Mouse (Mus musculus): ENCODE measurements at regions not wholly inside any gene's neighbourhood (a gene's known extent, or its start where the extent isn't known, plus 50 kb on each side); places are given as distances from the start of the nearest gene placed in this dataset.

DNA sequence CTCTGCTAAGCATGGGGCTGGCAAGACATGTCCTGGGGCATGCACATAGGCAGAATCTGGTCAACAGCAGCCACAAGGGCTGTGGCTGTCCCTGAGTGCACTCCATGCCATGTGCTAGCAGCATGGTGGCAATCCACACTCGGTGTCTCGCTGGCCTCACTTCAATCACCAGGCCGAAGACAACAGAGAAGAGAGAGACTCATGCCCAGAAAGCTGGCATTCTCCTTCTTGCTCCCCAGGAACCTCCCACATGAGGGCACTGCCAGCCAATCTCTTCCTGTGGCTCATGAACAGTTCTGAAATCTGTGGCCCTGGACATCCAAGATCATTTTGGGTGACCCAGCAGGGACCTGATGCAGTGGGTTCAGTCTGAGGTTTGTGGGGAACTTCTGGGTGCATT is 74.5 kb upstream of the Gm26897 start:
- DNase-seq (ENCODE audit: low spot score) = no peak

DNA sequence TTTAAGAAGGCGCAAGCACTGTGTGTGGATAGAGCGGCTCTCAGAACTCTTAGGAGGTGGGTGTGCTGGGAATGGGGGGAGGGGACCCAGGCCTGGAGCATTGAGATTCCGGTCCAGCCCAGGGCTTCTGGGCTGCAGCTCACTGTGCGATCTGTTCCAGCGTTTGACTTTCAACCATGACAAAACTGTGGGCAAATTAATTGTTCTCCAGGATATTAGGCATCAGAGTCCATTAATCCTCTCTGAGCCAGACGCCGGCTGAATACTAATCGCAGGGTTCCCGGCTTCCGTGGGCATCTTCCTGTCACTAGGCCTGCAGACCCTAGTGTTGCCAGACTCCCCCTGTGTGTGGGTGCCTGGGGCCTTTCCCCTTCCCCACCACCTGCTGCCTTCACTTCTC is 73.3 kb upstream of the Gm26897 start:
- no peak for DNase-seq (ENCODE audit: low spot score)

DNA sequence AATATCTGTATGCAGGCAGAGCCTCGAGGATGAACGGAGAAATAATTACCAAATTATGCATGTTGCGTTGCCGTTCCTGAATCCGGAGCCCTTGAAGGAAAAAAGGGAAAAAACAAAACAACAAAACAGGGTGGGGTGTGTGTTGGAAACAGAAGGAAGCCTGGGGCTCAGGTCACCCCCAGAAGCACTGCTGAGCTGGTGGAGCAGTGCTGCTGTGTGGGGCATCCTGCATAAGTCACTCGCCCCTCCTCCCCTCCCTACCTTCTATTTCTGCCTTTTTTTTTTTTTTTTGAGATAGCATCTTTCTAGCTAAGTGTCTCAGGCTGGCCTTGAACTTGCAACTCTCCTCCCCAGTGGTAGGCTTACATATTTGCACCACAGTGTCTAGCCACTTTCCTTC is 72.8 kb upstream of the Gm26897 start:
- DNase-seq (ENCODE audit: low spot score) = no peak

DNA sequence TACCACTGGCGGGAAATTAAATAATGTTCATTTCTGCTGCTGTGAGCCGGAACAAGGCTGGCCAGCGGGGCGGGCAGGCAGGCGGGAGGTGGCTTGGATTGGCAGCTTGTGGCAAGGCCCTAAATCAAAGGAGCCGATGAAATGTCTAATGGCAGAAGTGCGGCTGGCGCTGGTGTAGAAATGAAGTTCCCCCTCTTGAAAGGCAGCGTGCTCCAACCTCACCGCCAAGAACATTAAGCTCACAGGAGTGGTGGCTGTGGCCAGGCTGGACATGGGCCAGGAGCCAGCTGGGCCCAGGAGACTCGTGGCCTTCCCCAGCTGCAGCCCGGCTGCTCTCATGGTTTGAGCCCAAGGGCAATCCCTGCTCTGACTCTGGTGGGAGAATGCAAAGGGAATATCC is 71.8 kb upstream of the Gm26897 start:
- no peak for DNase-seq (ENCODE audit: low spot score)

DNA sequence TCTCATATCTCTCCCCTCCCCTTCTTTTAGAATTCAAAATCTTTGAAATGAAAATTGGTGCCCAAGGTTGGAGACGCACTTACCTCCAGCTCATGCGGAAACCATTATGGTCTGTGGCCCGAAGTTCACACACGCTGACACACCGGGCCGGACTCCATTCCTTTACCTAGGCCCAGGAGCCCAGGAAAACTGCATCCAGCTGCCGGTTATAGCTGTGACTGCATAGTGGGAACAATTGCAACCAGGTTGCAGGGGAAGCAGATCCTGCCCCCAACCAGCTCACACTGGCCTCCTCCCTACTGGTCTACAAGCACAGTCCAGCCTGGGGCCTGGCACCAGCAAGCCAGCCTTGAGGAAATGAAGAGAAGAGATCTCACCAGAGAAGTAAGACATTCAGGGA is 69.9 kb upstream of the Gm26897 start:
- DNase-seq (ENCODE audit: low spot score) = no peak

DNA sequence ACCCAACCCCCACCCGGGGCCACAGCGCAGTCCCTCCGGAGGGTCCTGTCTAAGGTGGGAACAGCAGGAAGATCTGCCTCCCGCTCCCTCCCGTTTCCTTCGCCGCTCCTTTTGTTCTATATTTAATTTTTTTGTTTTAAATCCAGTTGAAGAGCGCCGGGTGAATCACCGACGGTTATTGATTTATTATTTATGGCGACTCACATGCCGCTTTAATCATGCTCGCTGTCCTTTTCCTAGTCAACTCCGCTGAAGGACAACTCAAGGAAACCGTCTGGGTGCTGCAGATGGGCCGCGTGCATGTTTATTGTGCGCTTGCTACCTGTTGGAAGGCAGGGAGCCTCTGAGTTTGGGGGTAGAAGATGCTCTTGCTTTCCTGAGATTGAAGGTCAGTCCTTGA is 68.3 kb upstream of the Gm26897 start:
- DNase-seq (ENCODE audit: low spot score) = no peak

DNA sequence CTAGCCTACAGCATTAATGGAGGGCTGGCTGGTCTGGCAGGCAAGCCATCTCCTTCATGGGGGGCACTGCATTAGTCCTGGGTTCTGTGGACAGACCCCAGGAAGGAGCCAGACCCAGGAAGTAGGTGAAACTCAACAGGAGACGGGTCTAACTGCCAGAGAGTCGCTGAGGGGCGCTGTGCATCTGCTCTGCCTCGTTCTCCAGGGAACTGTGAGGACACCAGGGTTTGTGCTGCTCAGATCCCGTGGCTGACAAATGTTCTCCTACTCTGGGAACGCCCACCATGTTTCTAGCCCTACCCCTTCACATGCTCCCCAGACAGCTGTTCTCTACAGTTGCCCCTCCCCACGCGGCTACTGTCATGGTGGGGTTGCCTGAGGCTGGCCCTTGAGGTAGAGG is 67.7 kb upstream of the Gm26897 start:
- no peak for DNase-seq (ENCODE audit: low spot score)

DNA sequence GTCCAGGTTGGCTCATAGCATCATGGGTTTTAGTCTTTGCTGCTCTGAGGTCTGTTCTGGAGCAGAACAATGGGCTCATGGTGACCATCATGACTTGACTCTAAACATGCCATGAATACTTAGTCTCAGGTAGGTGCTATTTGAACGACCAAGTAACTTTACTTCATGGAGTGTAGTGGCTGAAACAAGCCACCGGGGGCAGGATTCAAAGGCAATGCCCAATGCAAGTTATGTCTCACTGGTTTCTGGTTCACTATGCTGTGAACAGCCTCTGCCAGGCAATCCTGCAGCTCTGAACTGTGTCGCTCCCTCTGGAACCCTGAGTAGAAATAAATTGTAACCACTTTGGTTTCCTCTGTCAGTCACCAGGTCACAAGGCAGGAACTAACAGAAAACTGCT is 65.8 kb upstream of the Gm26897 start:
- DNase-seq (ENCODE audit: low spot score) = no peak

DNA sequence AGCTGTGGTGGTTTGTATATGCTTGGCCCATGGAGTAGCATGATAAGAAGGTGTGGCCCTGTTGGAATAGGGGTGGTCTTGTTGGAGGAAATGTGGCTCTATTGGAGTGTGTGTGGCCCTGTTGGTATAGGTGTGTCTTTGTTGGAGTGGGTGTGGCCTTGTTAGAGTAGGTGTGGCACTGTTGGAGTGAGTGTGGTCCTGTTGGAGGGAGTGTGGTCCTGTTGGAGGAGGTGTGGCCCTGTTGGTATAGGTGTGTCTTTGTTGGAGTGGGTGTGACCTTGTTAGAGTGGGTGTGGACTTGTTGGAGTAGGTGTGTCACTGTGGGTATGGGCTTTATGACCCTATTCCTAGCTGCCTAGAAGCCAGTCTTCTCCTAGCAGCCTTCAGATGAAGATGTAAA is 64.6 kb upstream of the Gm26897 start:
- no peak for DNase-seq (ENCODE audit: low spot score)

DNA sequence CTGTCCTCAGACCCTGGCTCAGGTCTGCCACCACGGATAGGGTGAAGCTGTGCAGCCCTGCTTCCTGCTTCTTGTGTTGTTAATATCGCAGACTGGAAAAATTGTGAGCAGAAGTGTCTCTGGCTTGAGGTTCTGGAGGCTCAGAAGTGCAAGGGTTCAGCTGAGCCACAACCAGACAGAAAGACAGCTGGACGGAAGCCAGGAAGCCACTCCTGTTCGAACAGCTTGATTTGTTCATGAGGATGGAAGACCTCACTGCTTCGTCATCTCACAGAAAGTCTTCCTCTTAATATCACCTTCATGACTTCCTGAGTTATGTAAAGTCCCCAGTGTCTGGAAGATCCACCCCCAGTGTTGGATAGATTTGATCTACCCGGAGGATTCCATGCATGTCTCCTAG is 62.0 kb upstream of the Gm26897 start:
- DNase-seq (ENCODE audit: low spot score) = no peak

DNA sequence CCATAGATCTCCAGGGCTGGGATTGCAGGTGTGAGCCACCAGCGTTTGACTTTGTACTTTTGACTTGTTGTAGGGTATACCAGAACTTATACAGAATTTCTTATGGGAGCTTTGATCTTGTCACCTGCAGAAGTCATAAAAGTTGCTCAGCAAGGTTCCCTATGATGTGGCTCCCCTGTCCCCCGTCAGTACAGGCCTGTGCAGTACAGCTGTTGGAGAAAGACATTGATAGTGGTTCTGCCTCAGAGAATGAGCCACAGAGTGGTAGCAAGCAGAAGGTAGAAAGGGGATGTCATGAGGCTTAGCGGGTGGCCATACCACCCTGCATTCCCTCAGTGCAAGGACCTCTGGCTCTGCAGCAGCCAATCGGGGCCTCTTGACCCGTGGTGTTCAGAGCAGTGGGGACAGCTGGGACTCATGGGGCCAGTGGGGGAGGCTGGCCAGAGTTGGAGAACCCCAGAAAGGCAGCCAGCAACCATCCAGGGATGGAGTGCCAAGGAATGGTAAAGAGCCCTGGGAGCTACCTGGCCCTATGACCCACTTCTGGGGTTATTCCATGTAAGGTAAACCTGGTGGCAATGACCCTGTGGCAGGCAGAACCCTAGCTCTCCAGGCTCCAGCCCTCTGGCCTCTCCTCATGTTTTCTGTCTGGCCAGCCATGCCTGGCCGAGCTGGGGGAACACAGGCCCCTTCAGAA is 58.6 kb upstream of the Gm26897 start:
- no peak for DNase-seq (ENCODE audit: low spot score)

DNA sequence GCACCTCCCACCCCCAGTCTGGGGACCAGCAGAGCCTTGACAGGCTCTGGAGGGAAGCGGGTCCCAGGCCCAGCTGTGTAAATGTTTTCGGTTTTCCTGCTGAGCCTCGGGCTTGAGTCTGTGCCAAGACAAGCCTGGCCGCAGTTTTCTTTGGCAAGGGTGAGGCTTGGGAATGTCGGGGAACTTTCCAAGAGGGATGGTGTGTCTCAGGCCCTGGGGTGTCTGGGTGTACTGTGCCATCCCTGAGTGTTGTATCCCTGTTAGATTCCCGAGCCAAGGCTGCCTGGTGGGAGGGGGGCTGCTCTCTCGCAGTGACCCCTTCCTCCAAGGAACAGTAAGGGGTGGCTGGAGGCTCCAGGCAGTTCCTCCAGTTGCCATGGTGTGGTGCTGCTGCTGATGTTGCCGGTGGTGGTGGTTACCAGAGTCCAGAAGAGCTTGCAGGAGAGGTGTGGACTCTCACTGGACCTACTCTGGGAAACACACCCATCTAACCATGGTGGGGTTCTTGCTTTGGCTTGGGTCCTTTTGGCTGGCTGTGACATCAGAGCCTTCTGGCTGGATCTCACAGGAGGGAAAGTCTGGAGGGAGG is 58.0 kb upstream of the Gm26897 start:
- peak; percentile 51 for DNase-seq (ENCODE audit: low spot score)

DNA sequence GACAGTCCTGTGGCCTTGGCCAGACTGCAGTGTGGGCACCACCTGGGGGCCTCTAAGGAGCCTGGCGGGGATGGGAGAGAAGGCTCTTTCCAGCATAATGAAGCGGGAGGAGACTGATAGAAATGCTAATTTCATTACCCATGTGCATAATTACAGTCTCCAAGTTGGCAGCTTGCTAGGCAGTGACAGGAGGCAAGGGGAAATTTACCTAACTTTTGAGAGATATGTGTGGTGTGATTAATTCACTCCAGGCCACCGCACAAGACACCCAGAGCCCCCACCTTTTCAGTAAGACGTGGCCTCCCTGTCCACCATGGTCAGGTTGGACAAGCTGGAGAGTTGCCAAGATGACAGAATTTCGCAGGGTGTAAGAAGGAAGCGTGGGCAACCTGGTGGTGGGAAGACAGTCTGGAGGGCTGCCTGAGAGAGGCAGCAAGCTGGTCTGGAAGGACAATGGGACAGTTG is 55.8 kb upstream of the Gm26897 start:
- DNase-seq (ENCODE audit: low spot score) = no peak

DNA sequence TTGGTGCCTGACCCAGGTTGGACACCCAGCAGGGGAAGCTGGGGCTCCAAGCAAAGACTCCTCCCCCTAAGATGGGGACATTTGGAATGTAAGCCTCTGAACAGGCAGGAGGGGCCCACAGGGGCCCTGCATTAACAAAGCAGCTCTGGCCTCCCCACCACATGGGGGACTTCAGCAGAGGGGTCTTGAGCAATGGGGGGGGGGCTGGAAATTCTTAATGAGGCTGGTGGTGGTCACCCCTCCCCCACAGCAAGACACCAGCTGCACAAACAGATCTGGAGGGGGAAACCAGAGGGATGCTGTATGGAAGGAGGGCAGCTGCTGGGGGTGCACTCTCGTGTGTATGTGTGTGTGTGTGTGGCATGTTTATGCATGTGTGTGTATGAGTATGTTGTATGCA is 55.2 kb upstream of the Gm26897 start:
- DNase-seq (ENCODE audit: low spot score) = no peak

DNA sequence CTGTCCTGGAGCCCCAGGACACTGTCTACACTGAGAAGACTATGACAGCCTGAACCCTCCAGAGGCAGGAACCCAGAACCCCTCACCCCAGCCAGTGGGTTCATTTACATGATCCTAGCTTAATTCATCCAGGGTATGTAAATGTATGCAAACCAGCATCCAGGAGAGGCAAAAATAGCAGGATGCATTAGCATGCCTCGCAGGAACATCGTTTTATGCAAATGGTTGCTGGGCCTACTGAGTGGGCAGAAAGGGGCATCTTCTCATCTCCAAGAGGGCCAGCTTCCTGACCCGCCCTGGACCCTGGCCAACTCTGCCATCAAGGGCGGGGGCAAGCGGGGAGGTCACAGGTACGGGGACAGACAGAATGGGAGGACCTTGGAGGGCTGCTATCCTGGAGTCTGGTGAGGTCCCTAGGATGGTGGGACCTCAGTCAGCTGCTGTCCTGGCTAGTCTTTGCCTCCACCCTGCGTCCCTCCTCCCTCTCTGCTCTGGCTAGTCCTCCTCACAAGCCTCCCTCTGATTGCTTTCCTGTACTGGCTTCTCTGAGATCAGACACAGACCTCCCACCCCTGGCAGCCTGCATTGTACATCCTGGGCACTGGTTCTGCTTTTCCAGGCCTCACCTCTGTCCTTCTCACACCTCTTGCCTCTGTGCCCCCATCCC is 52.2 kb upstream of the Gm26897 start:
- no peak for DNase-seq (ENCODE audit: low spot score)

DNA sequence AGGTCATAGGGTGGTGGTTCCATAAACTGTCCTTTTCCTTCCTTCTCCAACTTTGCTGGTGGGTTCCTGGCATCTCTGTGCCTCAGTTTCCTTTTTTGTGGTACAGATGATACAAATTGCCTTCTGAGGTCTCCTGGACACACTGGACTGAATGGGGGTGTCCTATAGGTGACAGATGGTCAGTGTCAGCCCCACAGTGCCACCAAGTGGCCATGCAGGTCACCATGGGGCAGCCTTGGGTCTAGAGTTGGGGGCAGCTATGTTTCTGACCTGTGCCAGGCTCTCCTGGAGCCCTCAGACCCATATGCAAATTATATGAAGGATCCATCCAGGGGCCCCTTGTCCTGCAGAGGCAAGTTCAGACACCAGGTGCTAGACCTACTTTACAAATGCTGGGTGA is 50.8 kb upstream of the Gm26897 start:
- DNase-seq (ENCODE audit: low spot score) = peak; percentile 82
